Mouse (Mus musculus): ENCODE results near the gene Zc3h7b. TPM values are rescaled to one million over a fixed set of nuclear protein-coding genes. Genes with fewer than 3 reads are reported as not detected.

Zc3h7b gene
- polyA plus RNA-seq, 1 experiment: 9.4 TPM

- DNase-seq (ENCODE audit: low read depth, low spot score): no peak
- 84% methylated on average over 11 of the region's 11 CpGs for WGBS
Measured at GRCm38 (mm10) chr15:81776631-81777422, 32.0 kb downstream of the Zc3h7b start.

DNA sequence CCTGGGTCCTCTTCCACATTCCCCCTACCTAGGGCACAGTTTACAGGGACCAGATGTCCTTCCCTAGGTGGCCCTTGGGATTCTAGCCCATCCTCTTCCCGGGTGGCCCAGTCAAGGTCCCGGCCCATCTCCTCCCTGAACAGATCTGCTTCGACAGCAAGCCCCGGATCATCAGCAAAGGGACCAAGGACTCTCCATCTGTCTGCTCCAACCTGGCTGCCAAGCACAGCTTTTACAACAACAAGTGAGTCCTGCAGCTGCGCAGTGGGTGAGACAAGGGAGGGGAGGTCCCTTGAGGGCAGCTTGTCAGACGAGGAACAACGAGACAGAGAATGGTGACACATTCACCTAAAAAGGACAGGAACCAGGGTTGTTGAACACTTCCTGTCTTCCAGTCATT, 37.0 kb downstream of the Zc3h7b start:
- WGBS: 85% methylated on average over 7 of the region's 7 CpGs
- no peak for DNase-seq (ENCODE audit: low read depth, low spot score)

GRCm38 (mm10) chr15:81784762-81785161, 39.9 kb downstream of the Zc3h7b start:
- DNase-seq (ENCODE audit: low read depth, low spot score): no peak
- 27% methylated on average over 5 of the region's 5 CpGs for WGBS

GRCm38 (mm10) chr15:81785701-81786100, 40.8 kb downstream of the Zc3h7b start:
- DNase-seq (ENCODE audit: low read depth, low spot score): no peak
- 96% methylated on average over 8 of the region's 8 CpGs for WGBS

- WGBS: 95% methylated on average over 13 of the region's 13 CpGs
- no peak for DNase-seq (ENCODE audit: low read depth, low spot score)
Measured at GRCm38 (mm10) chr15:81787525-81787924, 42.7 kb downstream of the Zc3h7b start.

GRCm38 (mm10) chr15:81792444-81792843, 47.6 kb downstream of the Zc3h7b start:
- no peak for DNase-seq (ENCODE audit: low read depth, low spot score)
- 93% methylated on average over 9 of the region's 9 CpGs for WGBS

- DNase-seq (ENCODE audit: low read depth, low spot score): no peak
Measured at GRCm38 (mm10) chr15:81796228-81796627, 51.4 kb downstream of the Zc3h7b start.

GRCm38 (mm10) chr15:81797861-81798260, 53.0 kb downstream of the Zc3h7b start:
- no peak for DNase-seq (ENCODE audit: low read depth, low spot score)
- WGBS: 83% methylated on average over 6 of the region's 6 CpGs

More at GRCm38 (mm10) chr15:81796228-81796627, 51.4 kb downstream of the Zc3h7b start:
- WGBS: 81% methylated on average over 3 of the region's 3 CpGs

DNA sequence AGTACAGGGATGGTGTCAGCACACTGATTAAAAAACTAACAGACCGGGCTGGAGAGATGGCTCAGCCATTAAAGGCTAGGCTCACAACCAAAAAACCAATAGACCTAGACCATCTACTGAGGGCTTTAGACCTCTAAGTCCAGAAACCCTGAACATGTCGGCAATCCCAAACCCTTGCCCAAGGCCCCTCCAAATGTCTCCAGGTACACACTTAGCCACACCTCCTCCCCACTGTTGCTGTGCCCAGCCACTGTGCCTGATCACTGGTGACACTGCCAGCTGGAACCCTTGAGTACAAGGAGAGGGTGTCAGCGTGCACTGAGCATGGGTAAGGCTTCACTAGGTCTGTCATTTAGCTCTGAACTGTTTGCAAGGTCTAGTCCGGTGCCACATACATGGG, 53.6 kb downstream of the Zc3h7b start:
- 87% methylated on average over 4 of the region's 4 CpGs for WGBS

GRCm38 (mm10) chr15:81800391-81800790, 55.5 kb downstream of the Zc3h7b start:
- no peak for DNase-seq (ENCODE audit: low read depth, low spot score)
- 28% methylated on average over 3 of the region's 3 CpGs for WGBS

More for the DNA sequence above, 53.6 kb downstream of the Zc3h7b start:
- no peak for DNase-seq (ENCODE audit: low read depth, low spot score)

GRCm38 (mm10) chr15:81802001-81802890, 57.4 kb downstream of the Zc3h7b start, which contains the start of gene Tef:
Gene Tef, plus strand, starts transcription at chr15:81802421.
- 13% methylated on average over 19 of the region's 19 CpGs for WGBS

GRCm38 (mm10) chr15:81802941-81803351, 58.1 kb downstream of the Zc3h7b start:
- WGBS: 2% methylated on average over 8 of the region's 8 CpGs
- no peak for DNase-seq (ENCODE audit: low read depth, low spot score)

More at GRCm38 (mm10) chr15:81802001-81802890, 57.4 kb downstream of the Zc3h7b start, which contains the start of gene Tef:
- peak; percentile 87 for DNase-seq (ENCODE audit: low read depth, low spot score)

GRCm38 (mm10) chr15:81803425-81803951, 58.6 kb downstream of the Zc3h7b start:
- 58% methylated on average over 4 of the region's 4 CpGs for WGBS
- DNase-seq (ENCODE audit: low read depth, low spot score): no peak

- 73% methylated on average over 1 of the region's 1 CpGs for WGBS
- DNase-seq (ENCODE audit: low read depth, low spot score): no peak
Measured at GRCm38 (mm10) chr15:81804172-81804571, 59.3 kb downstream of the Zc3h7b start.

GRCm38 (mm10) chr15:81804883-81805282, 60.0 kb downstream of the Zc3h7b start:
- no peak for DNase-seq (ENCODE audit: low read depth, low spot score)
- 64% methylated on average over 3 of the region's 3 CpGs for WGBS

DNA sequence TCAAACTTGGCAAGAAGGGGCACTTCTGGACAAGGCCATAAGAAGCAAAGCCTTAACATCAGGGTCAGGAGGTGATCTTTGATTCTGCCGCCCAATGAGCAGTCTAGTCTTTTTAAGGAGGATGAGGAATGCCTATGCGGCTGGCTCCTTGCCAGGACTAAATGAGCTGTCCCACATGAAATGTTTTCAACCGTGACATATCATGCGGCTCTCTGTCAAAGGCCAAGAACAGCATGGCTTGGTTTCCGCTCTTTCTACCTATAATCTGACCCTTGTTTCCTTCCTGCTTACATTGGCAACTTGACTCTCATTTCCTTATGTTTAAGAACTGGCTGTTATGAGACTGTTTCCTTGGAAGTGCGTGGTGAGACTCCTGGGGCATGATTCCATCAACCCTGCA, 60.8 kb downstream of the Zc3h7b start:
- no peak for DNase-seq (ENCODE audit: low read depth, low spot score)

GRCm38 (mm10) chr15:81806621-81807404, 62.0 kb downstream of the Zc3h7b start:
- no peak for DNase-seq (ENCODE audit: low read depth, low spot score)
- 45% methylated on average over 4 of the region's 4 CpGs for WGBS

More for the DNA sequence above, 60.8 kb downstream of the Zc3h7b start:
- 38% methylated on average over 6 of the region's 6 CpGs for WGBS

GRCm38 (mm10) chr15:81808799-81809198, 63.9 kb downstream of the Zc3h7b start:
- WGBS: 76% methylated on average over 2 of the region's 2 CpGs
- DNase-seq (ENCODE audit: low read depth, low spot score): no peak

DNA sequence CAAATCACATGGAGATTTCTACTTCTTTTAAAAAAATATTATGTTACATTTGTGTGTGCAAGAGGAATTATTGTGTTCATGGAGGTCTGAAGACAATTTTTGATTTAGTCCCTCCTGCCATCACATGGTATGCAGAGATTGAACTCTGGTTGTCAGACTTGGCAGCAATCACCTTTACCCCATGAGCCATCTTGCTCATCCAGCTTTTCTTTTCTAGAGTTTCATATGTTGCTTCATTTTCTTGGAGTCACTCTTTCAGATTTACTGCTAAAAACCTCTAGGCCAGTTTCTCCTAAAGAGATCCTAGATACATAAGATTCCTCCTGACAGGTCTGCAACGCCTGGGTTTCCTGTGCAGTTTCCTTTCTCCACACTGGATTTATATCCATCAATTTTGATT, 64.7 kb downstream of the Zc3h7b start:
- 33% methylated on average over 1 of the region's 1 CpGs for WGBS

More for the DNA sequence above, 64.7 kb downstream of the Zc3h7b start:
- DNase-seq (ENCODE audit: low read depth, low spot score): no peak

Data from large intestine, adult 2 months (tissue).